Mouse (Mus musculus): ENCODE results near the gene Ano6. TPM values are rescaled to one million over a fixed set of nuclear protein-coding genes. Genes with fewer than 3 reads are reported as not detected.

Gene Ano6
- total RNA-seq, 1 experiment from 2014 or later, result 32.2 TPM

GRCm38 (mm10) chr15:95765936-95766335 lies 24.7 kb upstream of the Ano6 start:
- ATAC-seq (replicated peaks; ENCODE audit: low read depth, poor library complexity, severe bottlenecking), result no peak

GRCm38 (mm10) chr15:95767825-95768224 lies 22.8 kb upstream of the Ano6 start:
- 0 out of 2 replicates have a peak, but pooled peaks have one; percentile 29 for ATAC-seq (replicated peaks; ENCODE audit: low read depth, poor library complexity, severe bottlenecking)

- peak; percentile 61 for ATAC-seq (replicated peaks; ENCODE audit: low read depth, poor library complexity, severe bottlenecking)
Measured at GRCm38 (mm10) chr15:95768703-95769102, 21.9 kb upstream of the Ano6 start.

GRCm38 (mm10) chr15:95769576-95769975 lies 21.1 kb upstream of the Ano6 start:
- no peak for ATAC-seq (replicated peaks; ENCODE audit: low read depth, poor library complexity, severe bottlenecking)

GRCm38 (mm10) chr15:95770307-95770706 lies 20.3 kb upstream of the Ano6 start:
- ATAC-seq (replicated peaks; ENCODE audit: low read depth, poor library complexity, severe bottlenecking), result no peak

- peak; percentile 20; the same call in 1 of the 2 replicates for ATAC-seq (replicated peaks; ENCODE audit: low read depth, poor library complexity, severe bottlenecking)
Measured at GRCm38 (mm10) chr15:95772374-95772773, 18.3 kb upstream of the Ano6 start.

GRCm38 (mm10) chr15:95772861-95773836 lies 17.5 kb upstream of the Ano6 start:
- ATAC-seq (replicated peaks; ENCODE audit: low read depth, poor library complexity, severe bottlenecking), result peak; percentile 87

- no peak for ATAC-seq (replicated peaks; ENCODE audit: low read depth, poor library complexity, severe bottlenecking)
Measured at GRCm38 (mm10) chr15:95774197-95774596, 16.4 kb upstream of the Ano6 start.

GRCm38 (mm10) chr15:95774674-95775414 lies 15.8 kb upstream of the Ano6 start:
- no peak for ATAC-seq (replicated peaks; ENCODE audit: low read depth, poor library complexity, severe bottlenecking)

GRCm38 (mm10) chr15:95777743-95778142 lies 12.9 kb upstream of the Ano6 start:
- ATAC-seq (replicated peaks; ENCODE audit: low read depth, poor library complexity, severe bottlenecking), result no peak

- ATAC-seq (replicated peaks; ENCODE audit: low read depth, poor library complexity, severe bottlenecking), result 0 out of 2 replicates have a peak, but pooled peaks have one; percentile 25
Measured at GRCm38 (mm10) chr15:95778710-95779109, 11.9 kb upstream of the Ano6 start.

- no peak for ATAC-seq (replicated peaks; ENCODE audit: low read depth, poor library complexity, severe bottlenecking)
Measured at GRCm38 (mm10) chr15:95786624-95787023, 4.0 kb upstream of the Ano6 start.

GRCm38 (mm10) chr15:95787578-95787977 lies 3.1 kb upstream of the Ano6 start:
- ATAC-seq (replicated peaks; ENCODE audit: low read depth, poor library complexity, severe bottlenecking), result no peak

- peak; percentile 31 for ATAC-seq (replicated peaks; ENCODE audit: low read depth, poor library complexity, severe bottlenecking)
Measured at GRCm38 (mm10) chr15:95789562-95790528, 798 bp upstream of the Ano6 start.

- no peak for ATAC-seq (replicated peaks; ENCODE audit: low read depth, poor library complexity, severe bottlenecking)
Measured at GRCm38 (mm10) chr15:95791141-95791791, 623 bp downstream of the Ano6 start.

GRCm38 (mm10) chr15:95791855-95792254 lies 1.2 kb downstream of the Ano6 start:
- no peak for ATAC-seq (replicated peaks; ENCODE audit: low read depth, poor library complexity, severe bottlenecking)

GRCm38 (mm10) chr15:95792261-95793260 lies 1.9 kb downstream of the Ano6 start:
- ATAC-seq (replicated peaks; ENCODE audit: low read depth, poor library complexity, severe bottlenecking), result peak; percentile 24; the same call in 1 of the 2 replicates
